Mouse (Mus musculus): ENCODE measurements around the gene Ccdc190. TPM values are rescaled to one million over a fixed set of nuclear protein-coding genes. Genes with fewer than 3 reads are reported as not detected.

Gene Ccdc190
- 0.48 and 0.59 TPM in 2 replicates for polyA plus RNA-seq (2012; rRNA removed)

GRCm38 (mm10) chr1:169928454-169928971 lies at the start of gene Ccdc190:
Gene Ccdc190, plus strand, starts transcription at chr1:169928648.

GRCm38 (mm10) chr1:169968792-169969515 lies 40.5 kb downstream of the Ccdc190 start, which contains the start of gene Hsd17b7:
Gene Hsd17b7, minus strand, starts transcription at chr1:169969241.

Other genes with a start within 250 kb of the Ccdc190 start
- 1.1 and 1.4 TPM in 2 replicates for gene Rgs4, start 181.0 kb upstream of the Ccdc190 start, polyA plus RNA-seq (2012; rRNA removed)
- 24.0 and 43.4 TPM in 2 replicates for gene Hsd17b7, start 40.6 kb downstream of the Ccdc190 start, polyA plus RNA-seq (2012; rRNA removed)
- gene Ddr2, start 182.1 kb downstream of the Ccdc190 start, polyA plus RNA-seq (2012; rRNA removed), result 18.5 and 25.9 TPM in 2 replicates
- 9.9 and 11.0 TPM in 2 replicates for gene Uap1, start 246.3 kb downstream of the Ccdc190 start, polyA plus RNA-seq (2012; rRNA removed)

All from ovary, adult 2 months (tissue).